Mouse (Mus musculus) spleen, adult 2 months (tissue): ENCODE measurements around the gene Zbtb20. TPM values are rescaled to one million over a fixed set of nuclear protein-coding genes. Genes with fewer than 3 reads are reported as not detected.

Experiments used
- DNase-seq, 2 experiments: peaks; one replicate each; pipeline versions ENCODE4 v3.0.0 to v3.0.0-alpha.2; 2012 to 2021; ENCODE audit warnings: low spot score in 2 of 2, low read depth in 1 of 2
- H3K27ac ChIP-seq: fragments of 200-500 bp; 2 replicates; pipeline ENCODE4 v1.5.1; 2012; ENCODE audit warnings: low read length, inconsistent platforms; ENCODE audit not compliant: insufficient read depth
- H3K27me3 ChIP-seq: fragments of 200-500 bp; 2 replicates; pipeline ENCODE4 v1.6.1; 2012; ENCODE audit warnings: mild to moderate bottlenecking, moderate library complexity, low read length, inconsistent platforms; ENCODE audit not compliant: control insufficient read depth, insufficient read depth
- H3K36me3 ChIP-seq: fragments of 200-500 bp; 2 replicates; pipeline ENCODE4 v1.6.1; 2012; ENCODE audit warnings: mild to moderate bottlenecking, low read length, inconsistent platforms; ENCODE audit not compliant: control insufficient read depth, insufficient read depth
- H3K4me1 ChIP-seq: fragments of 200-500 bp; 2 replicates; pipeline ENCODE4 v1.6.1; 2011; ENCODE audit warnings: inconsistent platforms; ENCODE audit not compliant: control insufficient read depth, insufficient read depth, insufficient read length
- H3K4me3 ChIP-seq: fragments of 200-500 bp; 2 replicates; pipeline ENCODE4 v1.5.1; 2011; ENCODE audit warnings: mild to moderate bottlenecking, inconsistent platforms; ENCODE audit not compliant: insufficient read depth, insufficient read length; ENCODE audit errors: extremely low read depth
- CTCF ChIP-seq: fragments of 200-500 bp; IDR thresholded peaks from 2 replicates; pipeline ENCODE4 v1.5.1; 2011; ENCODE audit warnings: mild to moderate bottlenecking, inconsistent platforms; ENCODE audit not compliant: insufficient read depth, insufficient read length, insufficient replicate concordance; ENCODE audit errors: extremely low read depth
- POLR2A ChIP-seq: fragments of 200-500 bp; IDR thresholded peaks from 2 replicates; pipeline ENCODE4 v1.6.1; 2011; ENCODE audit warnings: low read depth, low read length, inconsistent platforms
- WGBS: fragments of 180-500 bp; shearing (Covaris S2); methylation state at CpG from one replicate; pipeline ENCODE4 v1.1.7; 2018; 5-methylcytosine and 5-hydroxymethylcytosine counted together
- polyA plus RNA-seq: library from polyadenylated mRNA; depleted of rRNA; stranded (reverse); fragments of >200 nt; gene quantifications from 2 replicates; pipeline ENCODE4 v1.2.3, GENCODE M21; 2012

Zbtb20 gene
- polyA plus RNA-seq, 1 experiment, result 8.6 TPM

DNA sequence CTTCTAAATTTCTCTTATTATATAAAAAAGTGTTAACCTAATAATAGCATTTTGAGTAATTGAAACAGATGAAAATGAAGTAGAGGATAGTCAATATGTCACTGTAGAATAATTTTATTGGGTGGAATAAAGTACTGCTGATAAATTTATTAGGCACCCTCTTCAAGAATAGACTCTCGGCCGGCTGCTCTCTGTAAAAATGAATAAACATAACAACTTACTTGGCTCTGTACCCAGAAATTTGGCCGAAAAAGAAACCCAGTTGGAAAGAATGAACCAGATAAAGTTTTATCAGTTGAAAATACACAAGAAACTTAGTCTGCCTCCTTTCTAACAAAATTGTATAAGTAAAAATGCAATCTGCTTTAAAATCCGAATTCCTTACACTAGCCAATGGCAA is 527.2 kb downstream of the Zbtb20 start:
- no peak overlapping the region for H3K27ac ChIP-seq
- no peaks in the 10 kb centered on the region for H3K27me3 ChIP-seq
- WGBS, result 87% methylated on average over 4 of the region's 4 CpGs
- H3K4me3 ChIP-seq, result no peak overlapping the region
- no peak for DNase-seq
- no peaks in the 10 kb centered on the region for H3K4me1 ChIP-seq
- TF ChIP-seq POLR2A (no peak), CTCF (no peak)
- H3K36me3 ChIP-seq, result no peaks in the 10 kb centered on the region

DNA sequence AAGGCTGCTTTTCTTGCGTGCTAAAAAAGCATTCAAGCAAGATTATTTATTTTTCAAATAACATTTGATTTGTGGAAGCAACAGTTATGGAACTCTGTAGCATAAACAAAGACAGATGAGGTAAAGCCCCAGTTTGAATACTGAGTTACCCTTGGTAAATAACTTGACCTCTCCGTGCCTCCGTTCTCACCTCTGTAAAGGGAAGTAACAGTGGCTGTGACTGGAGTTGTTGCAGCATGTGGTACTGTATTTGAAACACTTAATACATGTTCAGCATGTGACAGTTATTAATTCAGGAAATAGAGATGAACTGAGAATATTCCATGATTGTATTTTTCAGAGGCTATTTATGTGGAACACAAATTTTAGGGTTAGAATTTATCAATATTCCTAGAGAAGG is 529.4 kb downstream of the Zbtb20 start:
- H3K4me3 ChIP-seq, result no peak overlapping the region
- no peaks in the 10 kb centered on the region for H3K36me3 ChIP-seq
- H3K27ac ChIP-seq, result no peak overlapping the region
- WGBS, result 84% methylated on average over 3 of the region's 3 CpGs
- H3K4me1 ChIP-seq, result peaks cover 7% of the 10 kb centered on the region
- DNase-seq, result no peak
- H3K27me3 ChIP-seq, result no peaks in the 10 kb centered on the region
- TF ChIP-seq CTCF (no peak), POLR2A (no peak)

DNA sequence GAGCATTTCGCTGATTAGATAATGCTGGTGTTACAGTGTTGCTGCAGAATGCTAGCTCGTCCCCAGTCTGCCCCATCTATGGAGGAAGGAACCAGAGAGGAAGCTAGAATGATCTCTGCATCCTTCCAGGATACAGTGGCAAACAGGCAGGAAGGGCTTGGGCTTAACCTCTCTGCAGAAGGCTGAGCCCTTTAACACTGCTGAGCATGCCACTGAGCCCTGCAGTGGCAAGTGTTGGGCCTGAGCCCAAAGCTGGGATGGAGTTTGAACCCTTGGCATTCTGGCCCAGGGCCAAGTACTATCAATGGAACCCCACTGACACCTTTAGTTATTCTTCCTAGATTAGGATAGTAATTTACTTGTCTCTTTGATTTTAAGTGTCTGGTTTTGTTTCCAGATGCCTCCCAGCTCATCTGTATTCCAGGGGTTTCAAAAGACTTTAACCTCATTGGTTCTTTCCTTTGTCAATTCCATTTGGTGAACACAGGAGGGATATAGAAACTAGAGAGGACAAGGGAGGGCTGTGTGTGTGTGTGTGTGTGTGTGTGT is 532.0 kb downstream of the Zbtb20 start:
- Histone ChIP-seq H3K27ac (no peak overlapping the region), H3K4me1 (peaks cover 12% of the 10 kb centered on the region), H3K4me3 (no peak overlapping the region), H3K36me3 (no peaks in the 10 kb centered on the region), H3K27me3 (no peaks in the 10 kb centered on the region)
- 65% methylated on average over 2 of the region's 2 CpGs for WGBS
- no peak for DNase-seq
- no peak for TF ChIP-seq CTCF
- no peak for TF ChIP-seq POLR2A

DNA sequence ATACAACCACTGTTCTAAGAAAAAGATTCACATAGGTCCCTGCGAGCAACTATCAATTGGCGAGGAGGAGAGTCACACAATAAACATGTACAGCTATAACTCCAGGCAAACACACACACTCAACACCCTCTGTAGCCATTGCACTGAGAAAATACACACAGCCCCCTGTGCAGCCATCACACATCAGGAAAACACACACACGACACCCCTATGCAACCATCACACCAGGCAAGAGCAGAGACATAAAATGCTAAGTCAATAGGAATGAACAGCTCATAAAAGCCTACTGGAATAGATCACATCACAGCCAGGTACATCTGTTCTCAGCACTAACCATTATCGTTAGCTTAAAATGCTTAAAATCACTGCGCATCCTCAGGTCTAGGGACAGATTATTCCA is 532.9 kb downstream of the Zbtb20 start:
- no peak overlapping the region for H3K4me3 ChIP-seq
- DNase-seq, result no peak
- no peak overlapping the region for H3K27ac ChIP-seq
- 88% methylated on average over 5 of the region's 5 CpGs for WGBS
- TF ChIP-seq CTCF (no peak), POLR2A (no peak)
- no peaks in the 10 kb centered on the region for H3K27me3 ChIP-seq
- H3K4me1 ChIP-seq, result peaks cover 12% of the 10 kb centered on the region
- H3K36me3 ChIP-seq, result no peaks in the 10 kb centered on the region

DNA sequence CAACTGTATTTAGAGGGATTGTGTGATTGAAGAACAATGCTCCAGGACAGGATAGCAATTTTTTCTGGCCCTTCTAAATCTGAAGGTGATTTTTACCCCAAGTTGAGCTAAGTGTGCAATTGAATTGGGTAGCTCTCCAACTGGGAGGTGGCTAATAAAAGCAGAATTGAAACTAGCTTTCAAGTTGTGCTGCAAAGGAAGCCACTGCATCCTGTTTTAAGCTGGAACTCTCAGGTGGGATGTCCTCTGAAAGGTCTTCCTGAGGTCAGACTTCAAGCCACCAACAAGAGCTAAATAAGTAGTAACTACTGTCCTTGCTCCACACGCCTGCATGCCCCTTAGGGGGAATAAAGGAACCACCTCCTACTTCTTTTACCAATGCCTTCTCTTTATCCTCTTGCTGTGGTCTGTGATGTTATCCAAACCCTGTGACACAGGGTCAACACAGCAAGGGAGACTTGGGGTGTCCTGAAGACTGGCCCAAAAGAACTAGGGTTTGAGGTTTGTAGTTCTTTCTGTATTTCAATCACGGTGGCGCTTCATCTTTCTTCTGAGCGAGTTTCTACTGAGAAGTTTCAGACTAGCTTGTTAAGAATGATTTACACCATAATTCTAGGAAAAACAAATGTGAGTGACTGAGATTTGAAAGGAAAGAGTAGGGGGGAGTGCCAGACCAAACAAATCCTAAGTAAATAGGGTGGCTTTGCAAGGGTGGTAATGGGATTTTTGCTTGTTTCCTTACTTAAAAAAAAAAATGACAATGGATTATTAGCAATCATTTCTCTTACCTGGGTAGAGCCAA is 533.6 kb downstream of the Zbtb20 start:
- no peaks in the 10 kb centered on the region for H3K27me3 ChIP-seq
- no peak overlapping the region for H3K27ac ChIP-seq
- no peaks in the 10 kb centered on the region for H3K36me3 ChIP-seq
- 22% methylated on average over 4 of the region's 4 CpGs for WGBS
- peak in 1 of 2 experiments; percentile 14 for DNase-seq
- peaks cover 12% of the 10 kb centered on the region for H3K4me1 ChIP-seq
- no peak for TF ChIP-seq POLR2A
- no peak for TF ChIP-seq CTCF
- no peak overlapping the region for H3K4me3 ChIP-seq

DNA sequence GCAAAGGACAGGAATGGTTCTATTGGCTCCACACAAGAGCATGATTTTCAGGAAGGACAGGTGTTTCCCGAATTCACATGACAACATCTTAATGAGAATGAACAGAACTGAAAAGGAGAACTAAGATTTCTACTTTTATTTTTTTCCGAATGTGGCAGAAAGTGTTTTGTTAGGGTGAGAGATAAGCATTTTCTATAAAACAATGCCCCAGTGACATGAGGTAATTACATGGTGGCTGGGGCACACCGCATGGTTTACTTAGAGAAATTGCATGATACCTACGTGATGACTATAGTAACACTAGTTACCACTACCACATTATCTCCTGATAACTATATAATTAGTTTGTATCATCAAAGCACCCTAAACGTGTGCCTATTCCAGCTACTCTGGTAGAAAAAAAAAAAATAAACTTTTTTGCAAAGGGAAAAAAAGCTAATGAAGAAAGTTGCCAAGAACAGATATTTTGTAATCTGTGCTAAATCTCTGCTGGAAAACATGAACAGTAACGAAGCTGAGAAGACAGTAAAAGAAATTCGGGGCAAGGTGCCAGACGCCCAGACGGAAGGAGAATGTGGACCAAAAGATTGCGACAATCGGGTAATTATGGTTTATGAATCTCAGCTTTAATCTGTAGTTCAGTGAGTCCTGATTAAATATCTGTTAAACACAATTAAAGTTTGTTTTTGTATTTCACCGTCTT is 534.4 kb downstream of the Zbtb20 start:
- H3K36me3 ChIP-seq, result no peaks in the 10 kb centered on the region
- DNase-seq, result no peak
- no peaks in the 10 kb centered on the region for H3K27me3 ChIP-seq
- WGBS, result 57% methylated on average over 12 of the region's 12 CpGs
- TF ChIP-seq CTCF (no peak), POLR2A (no peak)
- no peak overlapping the region for H3K4me3 ChIP-seq
- H3K4me1 ChIP-seq, result peaks cover 12% of the 10 kb centered on the region
- no peak overlapping the region for H3K27ac ChIP-seq

DNA sequence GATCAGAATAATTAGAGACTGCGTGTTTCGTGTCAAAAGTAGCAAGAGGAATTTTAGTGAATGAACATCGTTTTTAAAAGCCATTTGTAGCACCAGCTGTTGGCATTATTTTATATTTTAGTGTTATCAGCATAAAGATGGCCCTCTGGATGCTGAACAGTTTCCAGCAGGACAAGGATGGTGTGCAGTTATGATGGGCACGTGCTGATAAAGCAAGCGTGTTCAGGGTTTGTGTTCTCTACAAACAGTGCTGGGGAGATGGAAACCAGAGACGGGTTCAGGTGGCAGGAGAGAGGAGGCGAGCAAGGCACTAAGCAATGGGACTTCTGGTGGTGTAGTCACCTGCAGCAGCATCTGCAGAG is 534.9 kb downstream of the Zbtb20 start:
- no peak overlapping the region for H3K27ac ChIP-seq
- DNase-seq, result no peak
- whole genome bisulfite sequencing, result 85% methylated on average over 7 of the region's 7 CpGs
- peaks cover 12% of the 10 kb centered on the region for H3K4me1 ChIP-seq
- TF ChIP-seq POLR2A (no peak), CTCF (no peak)
- H3K36me3 ChIP-seq, result no peaks in the 10 kb centered on the region
- H3K4me3 ChIP-seq, result no peak overlapping the region
- no peaks in the 10 kb centered on the region for H3K27me3 ChIP-seq
